Mouse (Mus musculus): Measurements from ENCODE around the gene Vmn2r26. TPM values are rescaled to one million over a fixed set of nuclear protein-coding genes. Genes with fewer than 3 reads are reported as not detected.

Gene Vmn2r26
- total and polyA plus RNA-seq, 3 experiments, result 0.03 TPM; not detected in 2

GRCm38 (mm10) chr6:124102334-124102733, 78.0 kb downstream of the Vmn2r26 start:
- H3K9me3 ChIP-seq (replicated peaks; ENCODE audit: low read length), result no peaks in the 10 kb centered on the region
- in situ Hi-C loops (cut with MboI; ENCODE audit: low pct_ligation_motif_present, low pct_unique_long_range_greater_than_20kb, low sequenced_read_pairs) (no loop called here), dilution Hi-C loops (cut with MboI; ENCODE audit: extremely low pct_ligation_motif_present, extremely low pct_unique_long_range_greater_than_20kb, low sequenced_read_pairs) (no loop called here)
- H3K27ac ChIP-seq (ENCODE audit: insufficient read depth, low read depth), result no peak overlapping the region
- H3K36me3 ChIP-seq (replicated peaks in 1 of 2; ENCODE audit: control insufficient read depth in 1 of 2, insufficient read depth in 1 of 2, low read length in 1 of 2), result no peaks in the 10 kb centered on the region
- H3K4me1 ChIP-seq (ENCODE audit: control insufficient read depth in 1 of 2, insufficient read depth in 2 of 2), result no peaks in the 10 kb centered on the region
- H3K79me2 ChIP-seq (replicated peaks; ENCODE audit: control insufficient read depth, extremely low read depth, insufficient read depth, poor library complexity, severe bottlenecking), result no peaks in the 10 kb centered on the region
- H3K4me2 ChIP-seq (ENCODE audit: insufficient read depth, low read depth, poor library complexity, severe bottlenecking), result no peak overlapping the region
- no peak for TF ChIP-seq TCF12 (IDR thresholded peaks at IDR 0.05; ENCODE audit: low read depth, low read length)
- peaks cover 20% of the 10 kb centered on the region for H3K27me3 ChIP-seq (replicated peaks)
- no peak for DNase-seq (ENCODE audit: extremely low read depth)
- no peak overlapping the region for H3K4me3 ChIP-seq (replicated peaks in 1 of 3; ENCODE audit: low read depth in 2 of 3, low read length in 2 of 3, poor library complexity in 1 of 3)
- H3K9ac ChIP-seq (ENCODE audit: insufficient read depth, low read depth), result no peak overlapping the region

Other genes with a start within 250 kb of the Vmn2r26 start
- not detected in 2 replicates for gene Vmn2r24, start 245.7 kb upstream of the Vmn2r26 start, total RNA-seq (2012; rRNA removed)
- not detected in 2 replicates for gene Vmn2r24, start 245.7 kb upstream of the Vmn2r26 start, total RNA-seq (2014; rRNA removed)
- 0.03 and 0.06 TPM in 2 replicates for gene Vmn2r24, start 245.7 kb upstream of the Vmn2r26 start, polyA plus RNA-seq (2012; ENCODE audit: insufficient read length, low read depth)
- not detected in 2 replicates for gene Vmn2r25, start 171.1 kb upstream of the Vmn2r26 start, total RNA-seq (2012; rRNA removed)
- not detected in 2 replicates for gene Vmn2r25, start 171.1 kb upstream of the Vmn2r26 start, total RNA-seq (2014; rRNA removed)
- gene Vmn2r25, start 171.1 kb upstream of the Vmn2r26 start, polyA plus RNA-seq (2012; ENCODE audit: insufficient read length, low read depth), result not detected in 2 replicates
- gene Vmn2r27, start 207.3 kb downstream of the Vmn2r26 start, total RNA-seq (2012; rRNA removed), result not detected in 2 replicates
- gene Vmn2r27, start 207.3 kb downstream of the Vmn2r26 start, total RNA-seq (2014; rRNA removed), result not detected in 2 replicates
- gene Vmn2r27, start 207.3 kb downstream of the Vmn2r26 start, polyA plus RNA-seq (2012; ENCODE audit: insufficient read length, low read depth), result not detected in 2 replicates

All from CH12.LX (cell line).